Mouse (Mus musculus) layer of hippocampus, postnatal 25 days (tissue): ENCODE measurements around the gene Spsb1. TPM values are rescaled to one million over a fixed set of nuclear protein-coding genes. Genes with fewer than 3 reads are reported as not detected.

ENCODE experiments used
- DNase-seq, 2 experiments: peaks; one replicate each; pipeline ENCODE4 v3.0.0; 2022; ENCODE audit warnings: mixed read lengths in 2 of 2, low spot score in 1 of 2; ENCODE audit errors: extremely low spot score in 1 of 2
- total RNA-seq, 2 experiments: library from RNA; stranded (reverse); gene quantifications; 2 replicates each; pipeline ENCODE4 v1.2.3; 2021

Spsb1 gene
- total RNA-seq, 2 experiments from 2014 or later, result 23.8 to 25.5 TPM

- no peak for DNase-seq
Observed at GRCm38 (mm10) chr4:149890551-149890950, 64.3 kb downstream of the Spsb1 start.

GRCm38 (mm10) chr4:149889851-149890250, 65.0 kb downstream of the Spsb1 start:
- DNase-seq, result peak in 1 of 2 experiments; percentile 48

- DNase-seq, result no peak
Observed at GRCm38 (mm10) chr4:149888736-149889470, 65.9 kb downstream of the Spsb1 start.

- DNase-seq, result no peak
Observed at GRCm38 (mm10) chr4:149888156-149888555, 66.7 kb downstream of the Spsb1 start.

- DNase-seq, result no peak
Observed at GRCm38 (mm10) chr4:149886298-149887271, 68.3 kb downstream of the Spsb1 start.

- DNase-seq, result peak in 1 of 2 experiments; percentile 26
Observed at GRCm38 (mm10) chr4:149883990-149884389, 70.9 kb downstream of the Spsb1 start.

GRCm38 (mm10) chr4:149882139-149882916, 72.5 kb downstream of the Spsb1 start:
- DNase-seq, result no peak

- DNase-seq, result no peak
Observed at GRCm38 (mm10) chr4:149880908-149881307, 73.9 kb downstream of the Spsb1 start.

- DNase-seq, result no peak
Observed at GRCm38 (mm10) chr4:149879980-149880379, 74.9 kb downstream of the Spsb1 start.

GRCm38 (mm10) chr4:149878021-149878449, 76.8 kb downstream of the Spsb1 start:
- DNase-seq, result no peak

GRCm38 (mm10) chr4:149877202-149877601, 77.6 kb downstream of the Spsb1 start:
- DNase-seq, result no peak

GRCm38 (mm10) chr4:149876761-149877160, 78.1 kb downstream of the Spsb1 start:
- DNase-seq, result no peak

GRCm38 (mm10) chr4:149875986-149876501, 78.8 kb downstream of the Spsb1 start:
- no peak for DNase-seq

- DNase-seq, result no peak
Observed at GRCm38 (mm10) chr4:149875296-149875695, 79.5 kb downstream of the Spsb1 start.

GRCm38 (mm10) chr4:149872236-149872635, 82.6 kb downstream of the Spsb1 start:
- DNase-seq, result no peak

- DNase-seq, result no peak
Observed at GRCm38 (mm10) chr4:149871582-149871981, 83.3 kb downstream of the Spsb1 start.

- DNase-seq, result no peak
Observed at GRCm38 (mm10) chr4:149871014-149871413, 83.8 kb downstream of the Spsb1 start.

- no peak for DNase-seq
Observed at GRCm38 (mm10) chr4:149870412-149870811, 84.4 kb downstream of the Spsb1 start.

GRCm38 (mm10) chr4:149868725-149869124, 86.1 kb downstream of the Spsb1 start:
- no peak for DNase-seq

- DNase-seq, result no peak
Observed at GRCm38 (mm10) chr4:149868009-149868408, 86.8 kb downstream of the Spsb1 start.
